Mouse (Mus musculus): ENCODE measurements around the gene Vangl2. TPM values are rescaled to one million over a fixed set of nuclear protein-coding genes. Genes with fewer than 3 reads are reported as not detected.

Gene Vangl2
- polyA plus RNA-seq, 1 experiment = 6.9 TPM

DNA sequence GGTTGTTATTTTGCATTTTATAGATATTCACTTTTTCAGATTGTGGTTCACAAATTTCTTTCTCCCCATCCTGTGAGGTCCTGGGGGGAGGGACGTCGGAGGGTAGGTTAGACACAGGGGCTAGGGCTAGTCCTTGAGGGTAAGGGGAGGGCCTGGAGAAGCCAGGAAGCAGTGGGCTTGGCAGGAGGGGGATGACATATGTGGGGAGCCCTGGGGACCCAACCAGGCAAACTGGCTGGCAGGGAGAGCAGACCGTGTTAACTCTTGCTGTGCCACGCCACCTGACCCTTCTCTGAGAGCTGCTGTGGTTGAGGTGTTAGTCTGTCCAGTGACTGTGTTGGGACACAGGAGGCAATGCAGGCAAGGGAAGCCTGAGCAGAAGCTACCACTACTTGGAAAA, 32.4 kb upstream of the Vangl2 start:
- TF ChIP-seq SRF (IDR thresholded peaks at IDR 0.05; ENCODE audit: control insufficient read depth, insufficient read length, low read depth) (no peak), TCF12 (IDR thresholded peaks at IDR 0.05; ENCODE audit: insufficient read depth, poor library complexity, severe bottlenecking) (no peak), MYOG (IDR thresholded peaks at IDR 0.05; ENCODE audit: control insufficient read depth in 1 of 3, insufficient read depth in 1 of 3, insufficient read length in 2 of 3, low read depth in 2 of 3) (no peak), CEBPB (IDR thresholded peaks at IDR 0.05; ENCODE audit: insufficient read depth, poor library complexity, severe bottlenecking) (no peak), REST (IDR thresholded peaks at IDR 0.05; ENCODE audit: insufficient read depth, insufficient read length) (no peak), TCF3 (IDR thresholded peaks at IDR 0.05; ENCODE audit: insufficient read length, low read depth) (no peak)
- Histone ChIP-seq H3K36me3 (ENCODE audit: control insufficient read depth, insufficient read depth) (no peaks in the 10 kb centered on the region), H3ac (ENCODE audit: control insufficient read depth, insufficient read length) (no peak overlapping the region), H3K27me3 (ENCODE audit: control insufficient read depth, insufficient read depth, insufficient read length) (no peaks in the 10 kb centered on the region), H3K79me2 (ENCODE audit: control insufficient read depth, insufficient read depth) (no peaks in the 10 kb centered on the region), H3K4me2 (ENCODE audit: low read depth) (no peak overlapping the region), H3K4me3 (no peak overlapping the region)

DNA sequence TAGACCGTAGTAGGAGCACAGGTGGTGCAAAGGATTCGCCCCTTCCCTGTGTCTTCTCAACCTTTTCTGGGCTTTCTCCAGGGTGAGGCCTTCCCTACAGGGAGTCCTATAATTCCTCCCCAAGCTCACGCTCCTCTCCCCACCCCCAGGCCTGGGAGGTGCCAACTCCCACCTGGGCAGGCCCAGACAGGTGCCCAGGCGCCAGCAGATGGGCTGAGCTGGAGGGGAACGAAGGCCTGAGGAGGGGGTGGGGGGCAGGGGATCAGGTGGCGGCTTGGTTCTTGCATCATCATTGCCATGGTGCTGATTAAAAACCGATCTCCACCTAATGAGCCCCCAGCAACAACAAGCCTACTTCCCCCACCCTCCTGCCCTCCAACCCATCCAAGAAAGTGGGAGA, 30.6 kb upstream of the Vangl2 start:
- Histone ChIP-seq H3K27me3 (ENCODE audit: control insufficient read depth, insufficient read depth, insufficient read length) (no peaks in the 10 kb centered on the region), H3K4me2 (ENCODE audit: low read depth) (no peak overlapping the region), H3K4me3 (no peak overlapping the region), H3K36me3 (ENCODE audit: control insufficient read depth, insufficient read depth) (no peaks in the 10 kb centered on the region), H3K79me2 (ENCODE audit: control insufficient read depth, insufficient read depth) (no peaks in the 10 kb centered on the region), H3ac (ENCODE audit: control insufficient read depth, insufficient read length) (no peak overlapping the region)
- TF ChIP-seq USF1 (IDR thresholded peaks at IDR 0.05; ENCODE audit: low read depth) = no peak
- no peak for TF ChIP-seq SRF (IDR thresholded peaks at IDR 0.05; ENCODE audit: control insufficient read depth, insufficient read length, low read depth)
- no peak for TF ChIP-seq E2F4 (IDR thresholded peaks at IDR 0.05; ENCODE audit: insufficient read depth)

DNA sequence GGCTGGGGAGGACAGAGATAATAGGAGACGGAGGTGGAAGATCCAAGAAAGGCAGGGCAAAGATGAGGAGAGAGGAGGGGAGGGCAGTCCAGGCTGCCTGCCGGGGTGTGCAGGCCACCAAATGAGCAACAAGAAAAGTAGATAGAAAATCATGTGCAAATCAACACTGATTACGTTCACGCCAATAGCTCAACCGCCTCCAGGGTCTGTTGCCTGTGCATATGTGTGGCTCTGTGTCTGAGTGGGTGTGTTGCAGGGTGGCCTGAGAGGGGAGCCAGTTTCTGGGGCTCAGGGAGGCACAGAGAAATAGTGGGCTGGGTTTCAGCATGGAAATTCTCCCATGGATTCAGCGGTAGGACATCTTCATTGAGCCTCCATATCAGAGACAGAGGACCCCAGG, 30.1 kb upstream of the Vangl2 start:
- H3K4me2 ChIP-seq (ENCODE audit: low read depth) = no peak overlapping the region
- H3K4me3 ChIP-seq = no peak overlapping the region
- TF ChIP-seq USF1 (IDR thresholded peaks at IDR 0.05; ENCODE audit: low read depth) = no peak
- no peaks in the 10 kb centered on the region for H3K36me3 ChIP-seq (ENCODE audit: control insufficient read depth, insufficient read depth)
- no peaks in the 10 kb centered on the region for H3K79me2 ChIP-seq (ENCODE audit: control insufficient read depth, insufficient read depth)
- no peak overlapping the region for H3ac ChIP-seq (ENCODE audit: control insufficient read depth, insufficient read length)
- H3K27me3 ChIP-seq (ENCODE audit: control insufficient read depth, insufficient read depth, insufficient read length) = no peaks in the 10 kb centered on the region

DNA sequence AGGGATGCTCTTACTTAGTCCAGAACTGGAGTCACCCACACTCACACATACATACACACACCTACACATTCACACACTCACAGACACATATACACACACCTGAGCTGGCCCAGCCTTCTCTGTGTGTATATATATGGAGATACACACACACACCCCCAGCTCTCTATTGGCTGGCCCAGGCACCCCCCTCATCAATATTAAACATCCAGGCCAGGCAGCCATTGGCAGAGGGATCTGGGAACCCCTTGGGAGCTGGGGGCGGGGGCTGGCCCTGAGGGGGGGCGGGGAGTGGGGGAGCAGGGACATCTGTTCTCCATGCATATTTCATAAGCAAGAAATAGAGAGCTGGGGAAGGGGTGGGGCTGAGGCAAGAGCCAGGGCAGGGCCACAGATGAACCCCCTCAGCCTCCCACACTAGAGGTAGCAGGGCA, 29.3 kb upstream of the Vangl2 start, which contains the start of gene Nhlh1:
TSS of gene Nhlh1 (minus strand) at position 83 of the 431 bp plus-strand sequence.
- Histone ChIP-seq H3K79me2 (ENCODE audit: control insufficient read depth, insufficient read depth) (no peaks in the 10 kb centered on the region), H3K4me2 (ENCODE audit: low read depth) (no peak within 1 kb of the TSS), H3K27me3 (ENCODE audit: control insufficient read depth, insufficient read depth, insufficient read length) (no peaks in the 10 kb centered on the region), H3ac (ENCODE audit: control insufficient read depth, insufficient read length) (no peak within 1 kb of the TSS), H3K36me3 (ENCODE audit: control insufficient read depth, insufficient read depth) (no peaks in the 10 kb centered on the region), H3K4me3 (no peak within 1 kb of the TSS)
- TF ChIP-seq SRF (IDR thresholded peaks at IDR 0.05; ENCODE audit: control insufficient read depth, insufficient read length, low read depth) = no peak

DNA sequence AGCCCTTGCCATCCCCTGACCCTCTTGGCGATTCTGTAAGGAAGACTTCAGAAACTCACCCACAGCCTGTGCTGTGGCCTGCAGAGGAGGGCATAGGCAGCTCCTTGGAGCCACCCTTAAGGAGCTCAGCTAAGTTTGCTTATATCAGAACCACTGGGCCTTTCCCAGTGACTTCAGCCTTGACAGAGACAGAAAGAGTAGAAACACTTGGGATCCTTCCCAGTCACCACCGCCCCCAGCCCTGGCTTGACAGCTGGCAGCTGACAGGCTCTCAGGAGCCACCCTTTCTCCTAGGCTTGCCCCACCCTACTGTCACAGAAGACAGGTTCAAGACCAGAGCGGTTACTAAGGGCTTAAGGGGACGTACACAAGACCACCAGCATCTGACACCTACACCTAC, 28.0 kb upstream of the Vangl2 start:
- no peak overlapping the region for H3K4me2 ChIP-seq (ENCODE audit: low read depth)
- no peaks in the 10 kb centered on the region for H3K36me3 ChIP-seq (ENCODE audit: control insufficient read depth, insufficient read depth)
- no peak overlapping the region for H3ac ChIP-seq (ENCODE audit: control insufficient read depth, insufficient read length)
- H3K79me2 ChIP-seq (ENCODE audit: control insufficient read depth, insufficient read depth) = no peaks in the 10 kb centered on the region
- no peak for TF ChIP-seq USF1 (IDR thresholded peaks at IDR 0.05; ENCODE audit: low read depth)
- no peak for TF ChIP-seq POLR2AphosphoS2 (IDR thresholded peaks at IDR 0.05; ENCODE audit: insufficient read length, low read depth)
- no peak for TF ChIP-seq POLR2A (IDR thresholded peaks at IDR 0.05; ENCODE audit: insufficient read length, low read depth)
- no peak for TF ChIP-seq SRF (IDR thresholded peaks at IDR 0.05; ENCODE audit: control insufficient read depth, insufficient read length, low read depth)
- TF ChIP-seq REST (IDR thresholded peaks at IDR 0.05; ENCODE audit: insufficient read depth, insufficient read length) = no peak
- TF ChIP-seq TCF3 (IDR thresholded peaks at IDR 0.05; ENCODE audit: insufficient read length, low read depth) = no peak
- TF ChIP-seq TCF12 (IDR thresholded peaks at IDR 0.05; ENCODE audit: insufficient read depth, poor library complexity, severe bottlenecking) = no peak
- TF ChIP-seq MYOD1 (IDR thresholded peaks at IDR 0.05; ENCODE audit: control insufficient read depth in 1 of 3, insufficient read length in 2 of 3, low read depth in 2 of 3) = no peak
- TF ChIP-seq CEBPB (IDR thresholded peaks at IDR 0.05; ENCODE audit: insufficient read depth, poor library complexity, severe bottlenecking) = no peak
- TF ChIP-seq MAX (IDR thresholded peaks at IDR 0.05; ENCODE audit: low read depth) = no peak
- TF ChIP-seq E2F4 (IDR thresholded peaks at IDR 0.05; ENCODE audit: insufficient read depth) = no peak
- no peak for TF ChIP-seq MYOG (IDR thresholded peaks at IDR 0.05; ENCODE audit: control insufficient read depth in 1 of 3, insufficient read depth in 1 of 3, insufficient read length in 2 of 3, low read depth in 2 of 3)
- no peak overlapping the region for H3K4me3 ChIP-seq
- no peaks in the 10 kb centered on the region for H3K27me3 ChIP-seq (ENCODE audit: control insufficient read depth, insufficient read depth, insufficient read length)

All from myocyte (in vitro differentiated cells).